Mouse (Mus musculus) spleen, postnatal 36 days (tissue): Measurements from ENCODE around the gene Flywch1.
"Not testable (repeated sequence)": the region's sequence is repeated elsewhere in the genome, so short reads cannot be mapped to it uniquely, and the experiment has no call there.

Source experiments
- DNase-seq, 2 experiments: peaks; one replicate each; pipeline ENCODE4 v3.0.0; 2022; ENCODE audit warnings: low spot score in 2 of 2, mixed read lengths in 1 of 2

Flywch1 gene

DNA sequence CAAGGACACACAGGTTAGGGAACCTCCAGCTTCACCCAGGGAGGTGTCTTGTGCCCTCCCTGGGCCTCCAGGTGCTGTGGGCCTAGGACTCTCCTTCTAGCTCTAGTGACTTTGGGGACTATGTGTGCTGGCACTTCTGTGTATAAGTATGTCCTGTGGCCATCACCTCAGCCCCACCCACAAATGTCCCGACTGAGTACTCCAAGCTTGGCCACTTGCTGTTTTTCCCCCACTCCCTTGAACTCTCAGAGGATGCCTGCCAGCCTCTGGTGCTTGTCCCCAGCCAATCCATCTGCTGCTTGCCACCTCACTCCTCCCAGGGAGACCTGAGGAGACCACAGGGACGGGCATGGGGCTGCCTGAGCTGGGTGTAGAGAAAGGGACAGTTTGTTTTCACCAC, 7.0 kb upstream of the Flywch1 start:
- no peak for DNase-seq

DNA sequence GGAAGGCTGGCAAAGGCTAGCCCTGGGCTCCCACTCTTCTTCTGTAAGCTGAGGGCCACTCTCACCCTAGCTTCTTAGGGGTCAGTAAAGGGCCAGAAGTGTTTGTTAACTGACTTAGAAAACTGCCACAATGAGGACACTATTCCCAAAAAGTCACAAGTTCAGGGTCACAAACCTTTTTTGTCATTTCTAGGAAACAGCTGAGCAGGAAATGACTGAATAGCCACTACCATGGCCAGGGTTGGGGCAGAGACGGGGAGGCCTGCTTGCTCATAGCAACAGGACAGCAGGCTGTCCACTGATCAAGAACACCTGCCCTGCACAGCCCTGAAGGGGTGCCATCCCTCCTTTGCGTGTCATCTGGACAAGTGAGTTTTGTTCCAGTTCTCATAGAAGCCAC, 5.7 kb upstream of the Flywch1 start:
- no peak for DNase-seq

GRCm38 (mm10) chr17:23776216-23776615, 4.8 kb upstream of the Flywch1 start:
- no peak for DNase-seq

- DNase-seq, result peak; percentile 84 to 87
Measured at GRCm38 (mm10) chr17:23774090-23774489, 2.7 kb upstream of the Flywch1 start.

DNA sequence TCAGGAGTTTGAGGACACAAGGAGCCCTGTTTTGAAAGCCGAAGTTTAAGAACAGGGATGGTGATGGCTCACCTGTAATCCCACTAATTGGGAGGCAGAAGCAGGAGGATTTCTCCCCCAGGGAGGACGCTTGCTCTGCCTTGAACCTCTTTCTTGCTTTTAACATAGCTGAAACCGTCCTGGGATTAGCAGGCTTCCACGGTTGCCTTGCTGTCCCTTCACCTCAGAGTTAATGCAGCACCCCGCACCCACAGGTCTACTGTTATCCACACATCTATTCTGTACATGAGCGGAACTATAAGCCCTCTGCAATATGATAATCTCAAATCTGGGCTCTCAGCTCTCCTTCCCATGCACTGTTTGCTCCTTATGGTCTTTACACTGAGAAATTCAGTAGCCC, 2.3 kb upstream of the Flywch1 start:
- DNase-seq, result no peak

- DNase-seq, result not testable (repeated sequence)
Measured at GRCm38 (mm10) chr17:23772219-23772556, 786 bp upstream of the Flywch1 start.

DNA sequence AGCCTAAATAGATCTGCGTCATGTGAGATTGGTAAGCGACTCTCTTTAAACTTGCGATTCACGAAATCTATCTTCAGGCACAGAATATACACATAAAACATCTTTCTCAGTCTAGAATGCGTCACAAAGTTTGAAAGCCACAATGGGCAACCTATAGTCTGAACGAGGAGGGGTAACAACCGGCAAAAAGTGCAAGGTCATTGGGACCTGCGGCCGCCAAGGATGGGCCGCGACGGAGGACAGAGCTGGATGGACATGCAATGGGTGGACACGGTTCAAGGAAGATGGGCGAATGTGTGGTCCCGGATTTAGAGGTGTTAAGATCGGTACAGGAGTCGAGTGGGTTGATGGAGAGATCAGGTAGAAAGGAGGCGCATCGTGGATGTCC, 512 bp downstream of the Flywch1 start:
- no peak for DNase-seq

DNA sequence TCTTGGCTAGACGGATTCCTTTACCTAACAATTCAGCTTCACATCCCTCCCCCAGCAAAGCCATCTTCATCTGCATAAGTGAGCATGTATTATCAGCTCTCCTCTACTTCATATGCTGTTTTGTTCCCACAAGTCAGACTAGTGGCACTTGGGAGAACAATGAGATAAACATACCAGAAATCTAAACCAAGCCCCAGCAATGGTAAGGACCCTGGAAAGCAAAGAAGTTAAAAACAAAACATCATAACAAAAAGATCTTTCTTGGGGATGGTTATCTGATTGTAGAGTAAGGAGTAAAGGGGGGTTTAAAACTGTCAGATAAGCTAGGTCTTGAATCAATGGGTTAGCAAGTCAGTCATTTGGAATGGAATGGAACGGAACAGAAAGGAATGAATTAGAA, 909 bp downstream of the Flywch1 start:
- DNase-seq, result no peak

GRCm38 (mm10) chr17:23762976-23763375, 8.4 kb downstream of the Flywch1 start:
- no peak for DNase-seq

DNA sequence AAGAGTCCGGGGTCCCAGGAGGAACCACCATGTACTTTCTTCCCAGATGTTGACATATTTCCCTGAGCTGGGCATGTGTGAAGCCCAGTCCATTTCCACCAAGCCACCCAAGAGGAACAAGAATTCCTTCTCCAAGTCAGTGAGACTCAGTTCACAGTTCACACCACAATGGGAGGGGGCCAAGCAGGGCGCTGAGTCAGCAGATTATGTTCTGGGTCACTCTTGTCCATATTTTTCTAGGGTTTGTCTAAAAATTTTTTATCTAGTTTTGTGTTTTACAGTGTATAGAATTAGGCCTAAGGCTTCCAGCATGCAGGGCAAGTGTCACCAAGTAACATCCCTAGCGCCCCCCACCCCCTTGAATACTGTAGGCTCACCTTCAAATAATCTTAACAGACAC, 10.2 kb downstream of the Flywch1 start:
- no peak for DNase-seq

GRCm38 (mm10) chr17:23760231-23760630, 11.2 kb downstream of the Flywch1 start:
- no peak for DNase-seq

DNA sequence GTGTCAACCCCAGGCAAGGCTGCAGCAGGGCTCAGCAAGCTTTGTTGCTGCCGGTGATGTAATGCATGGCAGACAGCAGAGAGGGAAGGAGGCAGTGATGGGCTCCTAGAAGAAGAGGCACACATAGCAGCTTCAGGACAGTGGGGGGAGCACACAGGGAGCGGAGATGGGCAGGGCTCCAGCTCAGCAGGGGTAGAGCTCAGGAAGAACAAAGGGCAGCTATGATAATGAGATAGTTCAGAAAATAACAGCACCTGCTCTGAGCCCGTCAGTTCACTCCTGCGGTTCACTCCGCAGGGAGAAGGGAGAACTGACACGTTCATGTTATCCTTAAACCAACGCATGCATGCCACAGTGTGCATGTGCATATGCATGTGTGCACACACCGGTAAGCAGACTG, 12.6 kb downstream of the Flywch1 start:
- DNase-seq, result no peak

GRCm38 (mm10) chr17:23757581-23757980, 13.8 kb downstream of the Flywch1 start:
- no peak for DNase-seq

GRCm38 (mm10) chr17:23755689-23756088, 15.7 kb downstream of the Flywch1 start:
- no peak for DNase-seq

DNA sequence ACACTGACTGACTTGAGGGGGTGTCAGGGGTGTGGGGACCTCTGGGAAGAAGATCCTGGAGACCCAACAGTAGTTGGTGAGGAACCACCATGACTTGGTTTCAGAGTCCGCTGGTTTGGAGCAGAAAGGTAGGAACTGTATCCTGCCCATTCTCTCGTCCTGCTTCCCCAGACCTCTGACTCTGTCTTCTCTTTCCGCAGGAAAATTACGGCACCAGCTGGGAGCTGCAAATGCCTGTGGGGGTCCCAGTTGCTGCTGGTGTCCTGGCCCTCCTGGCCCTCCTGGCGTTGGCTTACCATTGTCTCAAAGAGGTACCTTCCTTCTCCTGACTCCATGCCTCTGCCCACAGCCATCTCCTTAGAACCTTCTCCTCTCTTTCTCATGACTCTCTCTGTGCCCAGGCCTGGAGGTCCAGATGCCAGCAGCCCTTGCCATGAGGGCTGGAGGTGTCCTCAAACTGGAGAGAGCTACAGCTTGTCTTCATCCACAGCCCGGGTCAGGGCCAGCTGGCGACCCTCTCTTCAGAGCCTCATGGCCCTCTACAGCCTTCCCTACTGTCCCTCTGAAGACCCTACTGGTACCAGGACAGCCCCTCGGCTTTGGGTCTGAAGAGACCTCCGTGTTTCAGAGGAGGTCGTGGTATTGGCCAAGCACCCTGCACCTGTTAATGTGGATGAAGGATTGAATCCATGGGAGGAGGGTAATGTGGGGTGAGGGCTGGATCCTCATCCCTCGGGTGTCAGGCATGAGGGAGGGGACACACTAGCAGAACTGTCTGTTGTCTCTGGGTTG, 21.8 kb downstream of the Flywch1 start:
- DNase-seq, result no peak

DNA sequence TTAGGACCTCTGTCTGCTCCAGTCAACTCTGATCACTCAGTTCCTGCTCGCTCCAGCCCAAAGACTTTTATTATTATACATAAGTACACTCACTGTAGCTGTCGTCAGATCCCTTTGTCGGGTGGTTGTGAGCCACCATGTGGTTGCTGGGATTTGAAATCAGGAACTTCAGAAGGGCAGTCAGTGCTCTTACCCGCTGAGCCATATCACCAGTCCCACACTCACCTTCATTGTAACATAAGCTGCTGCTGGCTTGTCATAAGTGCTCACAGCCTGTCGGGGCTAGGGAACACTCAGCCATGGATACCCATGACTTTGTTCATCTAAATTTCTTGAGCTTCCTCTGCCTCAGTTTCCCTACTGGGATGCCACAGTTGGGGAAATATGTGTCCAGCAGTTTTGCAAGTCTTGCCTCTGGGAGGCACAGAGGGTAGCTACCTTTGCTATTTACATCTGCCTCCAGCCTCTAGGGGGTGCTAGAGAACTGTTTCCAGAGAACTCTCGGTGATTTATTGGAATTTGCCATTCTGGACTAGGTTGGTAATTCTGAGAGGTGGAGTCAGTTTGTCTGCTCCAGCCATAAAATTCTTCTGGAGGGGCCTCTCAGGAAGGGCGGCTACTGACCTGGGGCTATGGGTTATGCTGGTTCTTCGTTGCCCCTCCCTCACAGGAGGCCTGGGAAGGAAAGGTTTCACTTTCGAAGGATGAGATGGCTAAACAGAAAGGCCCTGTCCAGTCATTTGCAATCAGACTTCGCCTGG, 22.6 kb downstream of the Flywch1 start:
- peak; percentile 54 to 70 for DNase-seq

- DNase-seq, result peak; percentile 77 to 80
Measured at GRCm38 (mm10) chr17:23748026-23748425, 23.4 kb downstream of the Flywch1 start.

GRCm38 (mm10) chr17:23747471-23747870, 23.9 kb downstream of the Flywch1 start:
- DNase-seq, result no peak

DNA sequence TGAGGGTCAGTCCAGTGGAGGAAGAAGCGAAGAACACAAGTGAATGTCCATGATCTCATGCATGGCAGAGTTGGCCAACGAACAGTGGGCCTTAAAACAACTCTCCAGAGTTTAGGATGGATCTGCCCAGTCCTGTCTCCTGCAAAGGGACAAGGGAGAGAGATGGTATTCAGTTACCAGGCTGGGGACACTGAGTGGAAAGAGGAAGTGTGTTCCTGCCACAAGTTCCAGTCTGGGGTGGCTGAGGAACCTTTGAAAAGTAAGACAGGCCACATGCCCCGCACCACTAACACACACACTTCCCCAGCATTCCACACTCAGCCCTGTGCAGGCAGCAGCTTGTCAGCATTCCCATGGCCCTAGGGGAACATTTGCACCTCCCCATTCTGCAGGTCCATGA, 24.6 kb downstream of the Flywch1 start:
- DNase-seq, result no peak

DNA sequence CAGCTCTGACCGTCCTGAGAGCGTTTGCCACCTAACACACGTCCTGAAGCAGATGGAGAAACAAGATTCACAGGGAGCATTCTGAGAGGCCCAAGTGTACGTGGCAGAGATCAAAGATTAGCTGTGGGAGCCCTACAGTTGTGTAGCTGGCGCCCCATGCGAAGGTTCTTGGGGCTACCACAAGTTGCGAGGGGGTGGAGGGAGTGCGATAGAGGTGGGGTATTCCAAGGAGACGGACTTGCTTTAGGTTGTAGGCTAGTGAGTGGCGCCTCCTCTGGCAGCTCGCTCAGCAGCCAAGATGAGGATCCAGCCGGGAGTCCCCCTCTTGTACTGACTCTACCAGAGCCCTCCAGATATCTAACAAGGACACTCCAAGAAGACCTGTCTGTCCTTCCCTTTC, 25.1 kb downstream of the Flywch1 start:
- no peak for DNase-seq

DNA sequence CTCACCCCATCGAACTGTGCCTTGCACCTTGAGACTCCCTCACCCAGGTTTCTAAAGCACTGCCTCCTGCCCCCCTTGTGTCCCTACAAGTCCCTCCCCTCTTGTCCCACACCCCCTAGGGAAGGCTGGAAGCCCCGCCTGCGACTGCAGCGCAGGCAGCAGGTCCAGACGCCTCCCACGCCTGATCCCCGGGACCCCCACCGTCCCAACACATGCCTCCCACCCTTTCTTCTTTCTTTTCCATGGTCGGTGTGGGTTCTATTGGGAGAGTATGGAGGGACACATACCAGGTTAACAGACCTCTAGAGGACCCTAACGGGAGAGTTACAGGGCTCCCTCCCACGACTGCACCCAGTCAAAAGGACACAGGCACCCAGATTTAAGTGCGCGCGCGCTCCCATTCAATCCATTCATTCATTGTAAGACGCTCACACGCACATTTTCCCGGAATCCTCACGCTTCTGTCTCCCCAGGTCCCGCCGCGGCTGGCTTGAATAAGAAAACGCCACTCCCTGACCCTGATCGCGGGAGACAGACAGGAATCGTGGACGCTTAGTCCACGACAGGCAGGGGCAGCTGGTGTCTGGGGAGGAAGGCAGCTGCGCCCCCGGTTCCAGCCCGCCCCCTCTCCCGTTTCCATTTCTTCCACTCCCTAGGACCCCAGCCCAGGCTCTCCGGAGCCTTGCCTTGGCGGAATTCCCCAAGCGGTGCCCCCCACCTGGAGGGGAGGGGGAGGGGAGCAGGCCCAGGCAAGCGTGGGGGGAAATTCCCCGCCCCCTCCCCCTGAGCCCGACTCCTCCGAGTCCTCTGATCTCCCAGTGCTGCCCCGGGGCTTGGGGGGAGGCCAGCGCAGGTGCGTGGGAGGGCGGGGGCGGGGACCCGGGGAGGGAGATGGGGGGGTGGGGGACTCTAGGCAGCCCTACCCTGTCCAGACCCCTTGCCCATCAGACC, 25.8 kb downstream of the Flywch1 start, which contains the start of gene Kremen2:
Gene Kremen2 (minus strand): TSS at position 533 of the 951 bp plus-strand sequence.
- no peak for DNase-seq

DNA sequence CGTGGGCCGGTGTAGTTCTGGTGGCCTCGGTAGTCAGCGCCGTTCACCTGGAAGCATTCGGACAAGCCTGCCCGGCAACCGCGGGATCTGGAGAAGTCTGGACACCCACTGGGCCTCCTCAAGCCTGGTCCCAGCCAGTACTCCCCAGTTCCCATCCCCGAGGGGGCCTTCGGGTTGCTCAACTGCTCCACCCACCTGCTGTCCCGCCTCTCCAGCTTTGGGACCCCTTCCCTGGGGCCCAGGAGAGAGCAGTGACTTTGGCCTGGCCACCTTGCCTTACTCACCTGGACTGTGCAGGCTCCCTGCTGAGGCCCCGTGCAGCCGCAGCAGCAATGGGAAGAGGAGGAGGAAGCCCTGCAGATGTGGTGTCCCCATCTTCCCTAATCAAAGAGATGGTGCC, 26.8 kb downstream of the Flywch1 start:
- no peak for DNase-seq
